Mouse (Mus musculus) intestine, postnatal 0 days (tissue): ENCODE data around the gene Mcf2l. TPM values are rescaled to one million over a fixed set of nuclear protein-coding genes. Genes with fewer than 3 reads are reported as not detected.
A peak's percentile ranks its signal among the peaks of the same experiment; 100 is the strongest.

Experiments used
- ATAC-seq: fragments of 200-750 bp; cut with Nextera tagmentation; 2 replicates; pipeline ENCODE4 v1.8.0; 2017; ENCODE audit warnings: mild to moderate bottlenecking, moderate TSS enrichment, moderate library complexity
- H3K27ac ChIP-seq: fragments of 300-500 bp; sonication (generic); 2 replicates; pipeline ENCODE4 v1.5.1; 2014; ENCODE audit warnings: mild to moderate bottlenecking, low read depth, low read length, moderate library complexity
- H3K27me3 ChIP-seq: fragments of 300-500 bp; sonication (generic); replicated peaks from 2 replicates; pipeline ENCODE4 v1.6.1; 2014; ENCODE audit warnings: low read length, mixed read lengths; ENCODE audit not compliant: control insufficient read depth, insufficient read depth
- H3K36me3 ChIP-seq: fragments of 300-500 bp; sonication (generic); 2 replicates; pipeline ENCODE4 v1.6.1; 2014; ENCODE audit warnings: mild to moderate bottlenecking, moderate library complexity; ENCODE audit not compliant: control insufficient read depth, insufficient read depth
- H3K4me1 ChIP-seq: fragments of 300-500 bp; sonication (generic); replicated peaks from 2 replicates; pipeline ENCODE4 v1.6.1; 2014; ENCODE audit warnings: antibody characterized with exemption, low read length, mixed read lengths; ENCODE audit not compliant: control insufficient read depth, insufficient read depth
- H3K4me2 ChIP-seq: fragments of 300-500 bp; sonication (generic); replicated peaks from 2 replicates; pipeline ENCODE4 v1.6.1; 2014; ENCODE audit warnings: low read depth, mild to moderate bottlenecking, moderate library complexity
- H3K4me3 ChIP-seq: fragments of 300-500 bp; sonication (generic); 2 replicates; pipeline ENCODE4 v1.5.1; 2014; ENCODE audit warnings: low read depth, low read length
- H3K9ac ChIP-seq: fragments of 300-500 bp; sonication (generic); 2 replicates; pipeline ENCODE4 v1.6.1; 2014; ENCODE audit warnings: mild to moderate bottlenecking, low read depth, low read length
- H3K9me3 ChIP-seq: fragments of 300-500 bp; sonication (generic); 2 replicates; pipeline ENCODE4 v1.6.1; 2016; ENCODE audit warnings: mixed run types; ENCODE audit not compliant: control insufficient read depth
- CTCF ChIP-seq: sonication (generic); IDR thresholded peaks from 2 replicates; pipeline ENCODE4 v1.5.1; 2016; ENCODE audit warnings: low read depth, mild to moderate bottlenecking, control low read depth, antibody characterized with exemption, moderate library complexity
- WGBS: fragments of 180-500 bp; shearing (Covaris S2); extraction: QIAGEN DNeasy Blood & Tissue Kit; methylation state at CpG from one replicate; pipeline ENCODE4 v1.1.7; 2014; 5-methylcytosine and 5-hydroxymethylcytosine counted together
- polyA plus RNA-seq: library from polyadenylated mRNA; unstranded; fragments of >200 nt; fragmentation: Nextera tagmentation; extraction: Ambion mirVana; gene quantifications from 2 replicates; pipeline ENCODE4 v1.2.1, GENCODE M21; 2015

Mcf2l gene
- polyA plus RNA-seq, 1 experiment from 2014 or later: 6.7 TPM

GRCm38 (mm10) chr8:12880163-12880562 is 6.6 kb downstream of the Mcf2l start:
- WGBS: 85% methylated on average over 6 of the region's 6 CpGs
- H3K4me1 ChIP-seq: 0 out of 2 replicates have a peak, but pooled peaks cover 5% of the 10 kb centered on the region
- no peak overlapping the region for H3K9ac ChIP-seq
- TF ChIP-seq CTCF: no peak
- no peaks in the 10 kb centered on the region for H3K27me3 ChIP-seq
- no peak overlapping the region for H3K4me3 ChIP-seq
- no peaks in the 10 kb centered on the region for H3K36me3 ChIP-seq
- H3K9me3 ChIP-seq: no peaks in the 10 kb centered on the region
- H3K4me2 ChIP-seq: no peak overlapping the region
- ATAC-seq: no peak
- no peak overlapping the region for H3K27ac ChIP-seq

GRCm38 (mm10) chr8:12883051-12884004 is 9.7 kb downstream of the Mcf2l start:
- 0 out of 2 replicates have a peak, but pooled peaks have one; percentile 36 for ATAC-seq
- no peaks in the 10 kb centered on the region for H3K36me3 ChIP-seq
- 0 out of 2 replicates have a peak, but pooled peaks cover 5% of the 10 kb centered on the region for H3K4me1 ChIP-seq
- no peaks in the 10 kb centered on the region for H3K27me3 ChIP-seq
- H3K4me3 ChIP-seq: no peak overlapping the region
- no peaks in the 10 kb centered on the region for H3K9me3 ChIP-seq
- no peak for TF ChIP-seq CTCF
- no peak overlapping the region for H3K9ac ChIP-seq
- H3K27ac ChIP-seq: no peak overlapping the region
- H3K4me2 ChIP-seq: no peak overlapping the region
- WGBS: 47% methylated on average over 21 of the region's 21 CpGs

- Histone ChIP-seq H3K27ac (no peak overlapping the region), H3K4me1 (no peaks in the 10 kb centered on the region), H3K4me2 (no peak overlapping the region), H3K4me3 (no peak overlapping the region), H3K36me3 (no peaks in the 10 kb centered on the region), H3K9ac (no peak overlapping the region), H3K27me3 (no peaks in the 10 kb centered on the region), H3K9me3 (no peaks in the 10 kb centered on the region)
- no peak for TF ChIP-seq CTCF
- no peak for ATAC-seq
- 84% methylated on average over 16 of the region's 16 CpGs for WGBS
Observed at GRCm38 (mm10) chr8:12887772-12888435, 14.3 kb downstream of the Mcf2l start.

- TF ChIP-seq CTCF: no peak
- no peaks in the 10 kb centered on the region for H3K36me3 ChIP-seq
Observed at GRCm38 (mm10) chr8:12889046-12889598, 15.5 kb downstream of the Mcf2l start.

GRCm38 (mm10) chr8:12892882-12893446 is 19.4 kb downstream of the Mcf2l start:
- Histone ChIP-seq H3K27ac (no peak overlapping the region), H3K27me3 (no peaks in the 10 kb centered on the region), H3K4me2 (no peak overlapping the region), H3K9ac (no peak overlapping the region), H3K4me3 (no peak overlapping the region), H3K9me3 (no peaks in the 10 kb centered on the region), H3K4me1 (no peaks in the 10 kb centered on the region), H3K36me3 (no peaks in the 10 kb centered on the region)
- WGBS: 77% methylated on average over 5 of the region's 5 CpGs
- TF ChIP-seq CTCF: no peak
- no peak for ATAC-seq

More at GRCm38 (mm10) chr8:12889046-12889598, 15.5 kb downstream of the Mcf2l start:
- Histone ChIP-seq H3K4me2 (no peak overlapping the region), H3K9me3 (no peaks in the 10 kb centered on the region), H3K27me3 (no peaks in the 10 kb centered on the region), H3K4me1 (no peaks in the 10 kb centered on the region), H3K27ac (no peak overlapping the region), H3K4me3 (no peak overlapping the region), H3K9ac (no peak overlapping the region)
- ATAC-seq: no peak
- 90% methylated on average over 11 of the region's 11 CpGs for WGBS
